Mouse (Mus musculus): Measurements from ENCODE around the gene Zbtb46.

GRCm38 (mm10) chr2:181438176-181438575, 21.1 kb downstream of the Zbtb46 start:
- no peak for TF ChIP-seq POLR2A (IDR thresholded peaks at IDR 0.05; ENCODE audit: insufficient read depth, low read depth, low read length)
- no peak for TF ChIP-seq CTCF (IDR thresholded peaks at IDR 0.05; ENCODE audit: insufficient read depth, low read depth, low read length)
